Mouse (Mus musculus) MEL (cell line): ENCODE measurements at regions not wholly inside any gene's neighbourhood (a gene's known extent, or its start where the extent isn't known, plus 50 kb on each side); places are given as distances from the start of the nearest gene placed in this dataset.

Experiments used
- CHD1 ChIP-seq: IDR thresholded peaks from 2 replicates; pipeline ENCODE4 v1.6.1; 2012; ENCODE audit warnings: low read depth, mild to moderate bottlenecking, inconsistent platforms, low read length, improper control_type of control experiment
- CTCF ChIP-seq, 3 experiments: IDR thresholded peaks in 2 of 3; conservative IDR thresholded peaks in 1 of 3; 2 replicates each; pipeline ENCODE4 v1.5.1; 2011 to 2012; ENCODE audit warnings: low read length in 3 of 3, low read depth in 2 of 3, mild to moderate bottlenecking in 2 of 3, improper control_type of control experiment in 1 of 3, inconsistent platforms in 1 of 3, mixed read lengths in 1 of 3, moderate library complexity in 1 of 3; ENCODE audit not compliant: control insufficient read depth in 1 of 3, insufficient read depth in 1 of 3, poor library complexity in 1 of 3, severe bottlenecking in 1 of 3
- GATA1 ChIP-seq: IDR thresholded peaks from 2 replicates; pipeline ENCODE4 v1.6.1; 2011; ENCODE audit warnings: low read depth, low read length, improper control_type of control experiment
- MAX ChIP-seq: IDR thresholded peaks from 2 replicates; pipeline ENCODE4 v1.6.1; 2011; ENCODE audit warnings: low read length, improper control_type of control experiment
- NRF1 ChIP-seq: IDR thresholded peaks from 2 replicates; pipeline ENCODE4 v1.6.1; 2014; ENCODE audit warnings: low read depth, mild to moderate bottlenecking, inconsistent platforms, low read length, improper control_type of control experiment, moderate library complexity; ENCODE audit not compliant: poor library complexity, insufficient read depth, severe bottlenecking
- POLR2AphosphoS2 ChIP-seq: IDR thresholded peaks from 2 replicates; pipeline ENCODE4 v1.6.1; 2011; ENCODE audit warnings: low read length, improper control_type of control experiment
- RCOR1 ChIP-seq: IDR thresholded peaks from 2 replicates; pipeline ENCODE4 v1.6.1; 2012; ENCODE audit warnings: low read depth, mild to moderate bottlenecking, inconsistent platforms, low read length, improper control_type of control experiment
- UBTF ChIP-seq: IDR thresholded peaks from 2 replicates; pipeline ENCODE4 v1.6.1; 2012; ENCODE audit warnings: low read depth, mild to moderate bottlenecking, inconsistent platforms, low read length, improper control_type of control experiment, moderate library complexity, borderline replicate concordance; ENCODE audit not compliant: insufficient read depth
- ZC3H11A ChIP-seq: IDR thresholded peaks from 2 replicates; pipeline ENCODE4 v1.6.1; 2012; ENCODE audit warnings: low read depth, mild to moderate bottlenecking, inconsistent platforms, low read length, improper control_type of control experiment

- no peak for TF ChIP-seq MAX
- TF ChIP-seq CTCF (IDR thresholded peaks at IDR 0.05 in 2 of 3, conservative IDR thresholded peaks at IDR 0.05 in 1 of 3; ENCODE audit: control insufficient read depth in 1 of 3, insufficient read depth in 1 of 3, low read depth in 2 of 3, low read length in 3 of 3, poor library complexity in 1 of 3, severe bottlenecking in 1 of 3), result no peak
- no peak for TF ChIP-seq GATA1
- TF ChIP-seq RCOR1, result no peak
- TF ChIP-seq UBTF, result no peak
- TF ChIP-seq NRF1, result no peak
- TF ChIP-seq CHD1, result no peak
- no peak for TF ChIP-seq POLR2AphosphoS2
- TF ChIP-seq ZC3H11A, result no peak
Observed at GRCm38 (mm10) chr9:31995101-31995500, 81.8 kb upstream of the Barx2 start.
